Mouse (Mus musculus) cerebellum, adult 18-20 months (tissue): ENCODE measurements around the gene Pknox2.

Experiments
- DNase-seq, 2 experiments: peaks; one replicate each; pipeline ENCODE4 v3.0.0; 2021

Gene Pknox2

GRCm38 (mm10) chr9:36976596-36977362, 170.4 kb downstream of the Pknox2 start:
- no peak for DNase-seq

- peak; percentile 61 to 69 for DNase-seq
These were observed 173.6 kb downstream of the Pknox2 start for GRCm38 (mm10) chr9:36973486-36974227.

- DNase-seq, result no peak
These were observed 175.1 kb downstream of the Pknox2 start for GRCm38 (mm10) chr9:36972089-36972488.

GRCm38 (mm10) chr9:36971066-36971465, 176.1 kb downstream of the Pknox2 start:
- no peak for DNase-seq

- peak; percentile 90 for DNase-seq
These were observed 176.6 kb downstream of the Pknox2 start for GRCm38 (mm10) chr9:36970651-36971050.

GRCm38 (mm10) chr9:36969131-36969530, 178.1 kb downstream of the Pknox2 start:
- no peak for DNase-seq

GRCm38 (mm10) chr9:36968713-36969112, 178.5 kb downstream of the Pknox2 start:
- peak; percentile 47 to 49 for DNase-seq

- DNase-seq, result no peak
These were observed 179.0 kb downstream of the Pknox2 start for GRCm38 (mm10) chr9:36968236-36968635.

GRCm38 (mm10) chr9:36965720-36966119, 181.5 kb downstream of the Pknox2 start:
- peak in 1 of 2 experiments; percentile 41 for DNase-seq

GRCm38 (mm10) chr9:36964230-36964629, 183.0 kb downstream of the Pknox2 start:
- no peak for DNase-seq

GRCm38 (mm10) chr9:36963512-36963911, 183.7 kb downstream of the Pknox2 start:
- DNase-seq, result no peak

- no peak for DNase-seq
These were observed 185.3 kb downstream of the Pknox2 start for GRCm38 (mm10) chr9:36961874-36962273.

GRCm38 (mm10) chr9:36961153-36961552, 186.1 kb downstream of the Pknox2 start:
- DNase-seq, result no peak

- no peak for DNase-seq
These were observed 196.1 kb downstream of the Pknox2 start for GRCm38 (mm10) chr9:36951133-36951484.

- DNase-seq, result peak in 1 of 2 experiments; percentile 37
These were observed 196.7 kb downstream of the Pknox2 start for GRCm38 (mm10) chr9:36950271-36951132.

- DNase-seq, result no peak
These were observed 199.0 kb downstream of the Pknox2 start for GRCm38 (mm10) chr9:36948181-36948580.

- DNase-seq, result no peak
These were observed 200.0 kb downstream of the Pknox2 start for GRCm38 (mm10) chr9:36947056-36947694.

- DNase-seq, result peak; percentile 59 to 63
These were observed 202.4 kb downstream of the Pknox2 start for GRCm38 (mm10) chr9:36944843-36945242.

- DNase-seq, result no peak
These were observed 204.6 kb downstream of the Pknox2 start for GRCm38 (mm10) chr9:36942561-36942960.

- no peak for DNase-seq
These were observed 205.1 kb downstream of the Pknox2 start for GRCm38 (mm10) chr9:36942131-36942530.

- DNase-seq, result no peak
These were observed 205.6 kb downstream of the Pknox2 start for GRCm38 (mm10) chr9:36941565-36941964.

GRCm38 (mm10) chr9:36938601-36939078, 208.6 kb downstream of the Pknox2 start:
- DNase-seq, result no peak
